Mouse (Mus musculus) lung, embryonic 16.5 days (tissue): ENCODE data around the gene Adamts4. TPM values are rescaled to one million over a fixed set of nuclear protein-coding genes. Genes with fewer than 3 reads are reported as not detected.

Experiments used
- ATAC-seq: fragments of 200-750 bp; cut with Nextera tagmentation; 2 replicates; pipeline ENCODE4 v1.8.0; 2017; ENCODE audit warnings: low read depth, mild to moderate bottlenecking, moderate library complexity
- H3K27ac ChIP-seq: fragments of 300-500 bp; sonication (generic); 2 replicates; pipeline ENCODE4 v1.5.1; 2014; ENCODE audit warnings: mild to moderate bottlenecking, control low read depth, low read length
- H3K27me3 ChIP-seq: fragments of 300-500 bp; sonication (generic); 2 replicates; pipeline ENCODE4 v1.6.1; 2014; ENCODE audit warnings: low read depth, low read length, mixed read lengths; ENCODE audit not compliant: control insufficient read depth, insufficient read depth
- H3K36me3 ChIP-seq: fragments of 300-500 bp; sonication (generic); 2 replicates; pipeline ENCODE4 v1.6.1; 2014; ENCODE audit warnings: low read length; ENCODE audit not compliant: control insufficient read depth, insufficient read depth
- H3K4me1 ChIP-seq: fragments of 300-500 bp; sonication (generic); replicated peaks from 2 replicates; pipeline ENCODE4 v1.6.1; 2014; ENCODE audit warnings: low read length, mixed read lengths; ENCODE audit not compliant: control insufficient read depth, insufficient read depth
- H3K4me2 ChIP-seq: fragments of 300-500 bp; sonication (generic); 2 replicates; pipeline ENCODE4 v1.6.1; 2014; ENCODE audit warnings: low read depth, low read length, control low read depth
- H3K4me3 ChIP-seq: fragments of 300-500 bp; sonication (generic); 2 replicates; pipeline ENCODE4 v1.5.1; 2014; ENCODE audit warnings: mild to moderate bottlenecking, low read length, control low read depth
- H3K9ac ChIP-seq: fragments of 300-500 bp; sonication (generic); 2 replicates; pipeline ENCODE4 v1.6.1; 2014; ENCODE audit warnings: low read length, control low read depth
- H3K9me3 ChIP-seq: fragments of 300-500 bp; sonication (generic); 2 replicates; pipeline ENCODE4 v1.6.1; 2016; ENCODE audit warnings: low read length; ENCODE audit not compliant: control insufficient read depth
- WGBS: fragments of 180-500 bp; shearing (Covaris S2); extraction: QIAGEN DNeasy Blood & Tissue Kit; methylation state at CpG from one replicate; pipeline ENCODE4 v1.1.7; 2014; 5-methylcytosine and 5-hydroxymethylcytosine counted together
- polyA plus RNA-seq: library from polyadenylated mRNA; unstranded; fragments of >200 nt; fragmentation: Nextera tagmentation; extraction: Ambion mirVana; gene quantifications from 2 replicates; pipeline ENCODE4 v1.2.1, GENCODE M21; 2015

Gene Adamts4
- polyA plus RNA-seq, 1 experiment from 2014 or later = 9.2 TPM

DNA sequence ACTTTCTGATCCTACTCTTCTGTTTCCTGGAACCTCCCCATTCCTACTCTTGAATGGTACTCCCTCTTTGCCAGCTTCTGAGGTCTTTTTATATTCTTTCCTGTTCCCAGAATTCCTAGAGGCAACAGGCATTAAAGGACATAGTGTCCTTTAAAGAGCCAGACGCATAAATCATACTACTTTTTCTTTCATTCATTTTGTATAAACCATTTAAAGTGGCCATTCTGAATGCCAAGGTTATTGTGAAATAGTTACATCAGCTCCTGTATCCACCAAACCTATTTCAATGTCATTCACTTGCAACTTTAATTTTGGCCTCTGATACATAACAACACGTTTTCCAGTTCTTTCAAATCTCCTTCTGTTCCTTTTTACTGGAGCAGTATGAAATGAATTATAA, 59.1 kb downstream of the Adamts4 start:
- H3K36me3 ChIP-seq = no peaks in the 10 kb centered on the region
- WGBS = 66% methylated on average over 2 of the region's 2 CpGs
- H3K9ac ChIP-seq = no peak overlapping the region
- no peaks in the 10 kb centered on the region for H3K9me3 ChIP-seq
- no peaks in the 10 kb centered on the region for H3K4me1 ChIP-seq
- no peak overlapping the region for H3K4me3 ChIP-seq
- no peak overlapping the region for H3K4me2 ChIP-seq
- no peak for ATAC-seq
- H3K27me3 ChIP-seq = no peaks in the 10 kb centered on the region
- H3K27ac ChIP-seq = no peak overlapping the region

Other genes starting within 250 kb of the Adamts4 start
- gene Fcgr4, start 231.5 kb upstream of the Adamts4 start, polyA plus RNA-seq = 0.39 and 0.84 TPM in 2 replicates
- 12.7 and 19.3 TPM in 2 replicates for gene Fcgr3, start 185.5 kb upstream of the Adamts4 start, polyA plus RNA-seq
- 15.7 and 20.4 TPM in 2 replicates for gene Cfap126, start 136.5 kb upstream of the Adamts4 start, polyA plus RNA-seq
- 263 and 285 TPM in 2 replicates for gene Sdhc, start 99.8 kb upstream of the Adamts4 start, polyA plus RNA-seq
- gene Mpz, start 99.7 kb upstream of the Adamts4 start, polyA plus RNA-seq = 0.78 and 1.3 TPM in 2 replicates
- 6.6 and 7.2 TPM in 2 replicates for gene Pcp4l1, start 54.2 kb upstream of the Adamts4 start, polyA plus RNA-seq
- gene Nr1i3, start 36.5 kb upstream of the Adamts4 start, polyA plus RNA-seq = 0.19 and 0.23 TPM in 2 replicates
- 32.0 and 33.3 TPM in 2 replicates for gene Tomm40l, start 27.9 kb upstream of the Adamts4 start, polyA plus RNA-seq
- 13.3 and 111 TPM in 2 replicates for gene Apoa2, start 25.4 kb upstream of the Adamts4 start, polyA plus RNA-seq
- gene Fcer1g, start 16.1 kb upstream of the Adamts4 start, polyA plus RNA-seq = 52.8 and 59.4 TPM in 2 replicates
- 227 and 230 TPM in 2 replicates for gene Ndufs2, start 967 bp downstream of the Adamts4 start, polyA plus RNA-seq
- gene B4galt3, start 19.9 kb downstream of the Adamts4 start, polyA plus RNA-seq = 92.6 and 98.6 TPM in 2 replicates
- 53.9 and 56.8 TPM in 2 replicates for gene Ppox, start 30.8 kb downstream of the Adamts4 start, polyA plus RNA-seq
- gene Usp21, start 37.6 kb downstream of the Adamts4 start, polyA plus RNA-seq = 69.8 and 76.0 TPM in 2 replicates
- 109 and 111 TPM in 2 replicates for gene Ufc1, start 44.6 kb downstream of the Adamts4 start, polyA plus RNA-seq
- gene Dedd, start 78.7 kb downstream of the Adamts4 start, polyA plus RNA-seq = 52.0 and 52.1 TPM in 2 replicates
- gene Nit1, start 95.2 kb downstream of the Adamts4 start, polyA plus RNA-seq = 43.5 and 44.9 TPM in 2 replicates
- 86.4 and 99.8 TPM in 2 replicates for gene Pfdn2, start 95.2 kb downstream of the Adamts4 start, polyA plus RNA-seq
- 3.8 and 4.4 TPM in 2 replicates for gene Klhdc9, start 110.4 kb downstream of the Adamts4 start, polyA plus RNA-seq
- 7.4 and 9.4 TPM in 2 replicates for gene Nectin4, start 119.7 kb downstream of the Adamts4 start, polyA plus RNA-seq
- gene Arhgap30, start 138.5 kb downstream of the Adamts4 start, polyA plus RNA-seq = 2.6 and 3.2 TPM in 2 replicates
- gene Usf1, start 160.9 kb downstream of the Adamts4 start, polyA plus RNA-seq = 73.6 and 81.7 TPM in 2 replicates
- 5.9 and 8.4 TPM in 2 replicates for gene Tstd1, start 168.5 kb downstream of the Adamts4 start, polyA plus RNA-seq
- gene F11r, start 187.1 kb downstream of the Adamts4 start, polyA plus RNA-seq = 134 and 145 TPM in 2 replicates